Mouse (Mus musculus): ENCODE results near the gene Gjb3.

DNA sequence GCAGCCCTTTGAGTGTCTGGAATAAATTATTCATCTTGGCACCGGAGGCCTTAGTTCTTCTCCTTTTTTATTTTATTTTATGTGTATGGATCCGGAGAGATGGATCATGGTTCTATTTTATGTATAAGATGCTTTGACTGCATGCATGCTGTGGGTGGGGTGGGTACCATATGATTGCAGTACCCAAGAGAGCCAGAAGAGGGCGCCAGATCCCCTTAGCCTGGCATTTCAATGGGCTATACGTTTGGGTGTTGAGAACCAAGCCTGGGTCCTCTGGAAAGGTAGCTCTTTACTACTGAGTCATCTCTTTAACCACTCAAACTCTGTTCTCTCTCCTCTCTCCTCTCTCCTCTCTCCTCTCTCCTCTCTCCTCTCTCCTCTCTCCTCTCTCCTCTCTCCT, 46.7 kb upstream of the Gjb3 start:
- peak; percentile 75 for TF ChIP-seq CTCF (IDR thresholded peaks at IDR 0.05; ENCODE audit: low read depth)
- no peak for TF ChIP-seq EP300 (IDR thresholded peaks at IDR 0.05; ENCODE audit: low read depth)
